Mouse (Mus musculus) kidney, adult 2 months (tissue): ENCODE measurements around the gene Clcn1. TPM values are rescaled to one million over a fixed set of nuclear protein-coding genes. Genes with fewer than 3 reads are reported as not detected.

Source experiments
- DNase-seq: peaks from one replicate; pipeline ENCODE4 v3.0.0; 2021
- H3K27ac ChIP-seq: fragments of 200-500 bp; 2 replicates; pipeline ENCODE4 v1.5.1; 2012; ENCODE audit warnings: low read depth, low read length, control low read depth, inconsistent platforms; ENCODE audit not compliant: insufficient read depth
- H3K27me3 ChIP-seq: fragments of 200-500 bp; replicated peaks from 2 replicates; pipeline ENCODE4 v1.6.1; 2012; ENCODE audit warnings: mild to moderate bottlenecking, moderate library complexity, low read length, inconsistent platforms; ENCODE audit not compliant: control insufficient read depth, insufficient read depth
- H3K36me3 ChIP-seq: fragments of 200-500 bp; 2 replicates; pipeline ENCODE4 v1.6.1; 2012; ENCODE audit warnings: mild to moderate bottlenecking, moderate library complexity, low read length, inconsistent platforms; ENCODE audit not compliant: control insufficient read depth, insufficient read depth
- H3K4me1 ChIP-seq: fragments of 200-500 bp; 2 replicates; pipeline ENCODE4 v1.6.1; 2011; ENCODE audit warnings: low read length; ENCODE audit not compliant: control insufficient read depth, insufficient read depth
- H3K4me3 ChIP-seq: fragments of 200-500 bp; 2 replicates; pipeline ENCODE4 v1.5.1; 2011; ENCODE audit warnings: mild to moderate bottlenecking, low read depth, low read length, control low read depth; ENCODE audit not compliant: insufficient read depth
- CTCF ChIP-seq: fragments of 200-500 bp; conservative IDR thresholded peaks from 2 replicates; pipeline ENCODE4 v1.5.1; 2011; ENCODE audit warnings: low read depth, mild to moderate bottlenecking, control low read depth, low read length, moderate library complexity, mixed read lengths; ENCODE audit not compliant: insufficient read depth, insufficient read length
- POLR2A ChIP-seq: fragments of 200-500 bp; IDR thresholded peaks from one replicate; pipeline ENCODE4 v1.6.1; 2011; ENCODE audit warnings: low read depth, low read length, control low read depth
- WGBS: fragments of 180-500 bp; shearing (Covaris S2); methylation state at CpG from one replicate; pipeline ENCODE4 v1.1.7; 2018; 5-methylcytosine and 5-hydroxymethylcytosine counted together
- polyA plus RNA-seq: library from polyadenylated mRNA; depleted of rRNA; stranded (reverse); fragments of >200 nt; gene quantifications from 2 replicates; pipeline ENCODE4 v1.2.3, GENCODE M21; 2012

Gene Clcn1
- polyA plus RNA-seq, 1 experiment: 0.86 TPM

GRCm38 (mm10) chr6:42276151-42276550 lies 10.3 kb upstream of the Clcn1 start:
- H3K4me1 ChIP-seq: 0 out of 2 replicates have a peak, but pooled peaks cover 3% of the 10 kb centered on the region
- 28% methylated on average over 2 of the region's 2 CpGs for WGBS
- peaks cover 19% of the 10 kb centered on the region for H3K36me3 ChIP-seq

GRCm38 (mm10) chr6:42282865-42283528 lies 3.5 kb upstream of the Clcn1 start:
- 0 out of 2 replicates have a peak, but pooled peaks cover 3% of the 10 kb centered on the region for H3K4me1 ChIP-seq
- H3K4me3 ChIP-seq: no peak overlapping the region
- TF ChIP-seq CTCF: no peak
- DNase-seq: no peak
- 67% methylated on average over 5 of the region's 5 CpGs for WGBS
- H3K27me3 ChIP-seq: no peaks in the 10 kb centered on the region
- peaks cover 4% of the 10 kb centered on the region for H3K36me3 ChIP-seq
- H3K27ac ChIP-seq: no peak overlapping the region

More at GRCm38 (mm10) chr6:42276151-42276550, 10.3 kb upstream of the Clcn1 start:
- no peak for TF ChIP-seq CTCF
- TF ChIP-seq POLR2A: no peak
- DNase-seq: no peak
- Histone ChIP-seq H3K27ac (no peak overlapping the region), H3K27me3 (no peaks in the 10 kb centered on the region), H3K4me3 (no peak overlapping the region)

DNA sequence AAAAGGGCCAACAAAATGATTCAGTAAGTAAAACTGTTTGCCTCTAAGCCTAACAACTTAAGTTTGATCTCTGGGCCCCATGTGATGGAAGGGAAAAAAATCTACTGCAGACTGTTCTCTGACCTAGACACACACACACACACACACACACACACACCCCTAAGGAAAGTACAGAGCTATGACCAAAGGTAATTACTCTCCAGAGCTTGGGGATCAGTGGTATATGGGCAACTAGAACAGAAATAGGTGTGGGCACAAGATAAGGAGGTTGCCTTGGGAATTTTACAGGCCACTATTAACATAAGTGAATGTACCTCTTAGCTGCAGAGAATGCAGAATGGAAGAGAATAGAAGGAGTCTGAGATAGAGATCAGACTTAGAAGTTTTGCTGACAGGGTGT lies 1.1 kb downstream of the Clcn1 start:
- H3K4me1 ChIP-seq: no peaks in the 10 kb centered on the region
- TF ChIP-seq CTCF (no peak), POLR2A (no peak)
- no peaks in the 10 kb centered on the region for H3K27me3 ChIP-seq
- no peak for DNase-seq
- no peaks in the 10 kb centered on the region for H3K36me3 ChIP-seq
- H3K27ac ChIP-seq: no peak overlapping the region
- no peak overlapping the region for H3K4me3 ChIP-seq

GRCm38 (mm10) chr6:42293327-42293726 lies 6.8 kb downstream of the Clcn1 start:
- Histone ChIP-seq H3K27ac (no peak overlapping the region), H3K27me3 (no peaks in the 10 kb centered on the region), H3K36me3 (no peaks in the 10 kb centered on the region), H3K4me3 (no peak overlapping the region), H3K4me1 (no peaks in the 10 kb centered on the region)
- DNase-seq: no peak
- WGBS: 91% methylated on average over 6 of the region's 6 CpGs
- no peak for TF ChIP-seq CTCF
- TF ChIP-seq POLR2A: no peak

- 64% methylated on average over 3 of the region's 3 CpGs for WGBS
- Histone ChIP-seq H3K27ac (no peak overlapping the region), H3K4me3 (no peak overlapping the region), H3K4me1 (no peaks in the 10 kb centered on the region), H3K27me3 (no peaks in the 10 kb centered on the region), H3K36me3 (no peaks in the 10 kb centered on the region)
- no peak for DNase-seq
- TF ChIP-seq CTCF: no peak
- no peak for TF ChIP-seq POLR2A
Measured at GRCm38 (mm10) chr6:42295549-42296094, 9.1 kb downstream of the Clcn1 start.

DNA sequence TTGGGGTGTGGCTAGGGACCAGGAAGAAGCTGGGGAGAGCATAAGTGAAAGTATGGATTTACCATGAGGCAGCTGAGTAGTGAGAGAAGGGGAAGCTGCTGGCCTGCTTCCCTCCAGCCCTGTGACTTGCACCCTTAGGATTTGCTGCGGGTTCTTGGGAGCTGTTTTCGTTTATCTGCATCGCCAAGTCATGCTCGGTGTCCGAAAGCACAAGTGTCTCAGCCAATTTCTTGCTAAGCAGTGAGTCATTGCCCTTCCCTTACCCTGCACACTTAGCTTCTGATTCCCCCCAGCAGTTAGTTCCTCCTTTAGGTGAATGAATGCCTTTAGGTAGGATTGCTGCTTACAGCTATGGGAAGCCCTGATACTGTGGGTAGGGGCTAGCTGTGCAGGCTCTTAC lies 12.9 kb downstream of the Clcn1 start:
- no peak overlapping the region for H3K4me3 ChIP-seq
- TF ChIP-seq POLR2A (no peak), CTCF (no peak)
- no peak for DNase-seq
- WGBS: 86% methylated on average over 5 of the region's 5 CpGs
- no peak overlapping the region for H3K27ac ChIP-seq
- no peaks in the 10 kb centered on the region for H3K4me1 ChIP-seq
- no peaks in the 10 kb centered on the region for H3K36me3 ChIP-seq
- no peaks in the 10 kb centered on the region for H3K27me3 ChIP-seq

DNA sequence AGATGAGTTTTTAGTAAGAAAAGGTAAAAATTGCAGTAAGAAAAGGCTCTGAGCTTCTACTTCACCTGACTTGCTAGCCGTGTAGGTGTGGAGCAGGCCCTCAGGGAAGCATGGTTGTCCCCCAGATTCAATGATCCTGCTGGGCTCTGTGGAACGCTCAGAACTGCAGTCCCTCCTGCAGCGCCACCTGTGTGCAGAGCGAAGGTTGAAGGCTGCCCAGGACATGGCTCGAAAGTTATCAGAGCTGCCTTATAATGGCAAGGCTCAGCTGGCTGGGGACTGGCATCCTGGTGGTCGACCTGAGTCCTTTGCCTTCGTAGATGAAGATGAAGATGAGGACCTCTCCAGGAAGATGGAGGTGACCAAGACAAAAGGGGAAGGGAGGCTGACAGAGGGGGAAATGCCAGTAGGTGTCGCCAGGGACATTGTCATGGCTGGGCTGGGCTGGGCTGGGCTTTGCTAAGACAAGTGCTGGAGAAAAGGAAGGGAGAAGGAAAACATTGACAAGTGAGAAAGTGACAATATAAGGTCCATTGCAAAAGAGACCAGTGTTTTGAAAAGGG lies 23.4 kb downstream of the Clcn1 start:
- TF ChIP-seq CTCF (peak; percentile 30; the same call in 1 of the 2 replicates), POLR2A (no peak)
- peak; percentile 6 for DNase-seq
- Histone ChIP-seq H3K27ac (no peak overlapping the region), H3K4me1 (no peaks in the 10 kb centered on the region), H3K4me3 (no peak overlapping the region), H3K27me3 (no peaks in the 10 kb centered on the region), H3K36me3 (no peaks in the 10 kb centered on the region)
- WGBS: 54% methylated on average over 8 of the region's 8 CpGs
